Mouse (Mus musculus) kidney, adult 2 months (tissue): ENCODE data around the gene Smg1.

Source experiments
- CTCF ChIP-seq: fragments of 200-500 bp; conservative IDR thresholded peaks from 2 replicates; pipeline ENCODE4 v1.5.1; 2011; ENCODE audit warnings: low read depth, mild to moderate bottlenecking, control low read depth, low read length, moderate library complexity, mixed read lengths; ENCODE audit not compliant: insufficient read depth, insufficient read length
- POLR2A ChIP-seq: fragments of 200-500 bp; IDR thresholded peaks from one replicate; pipeline ENCODE4 v1.6.1; 2011; ENCODE audit warnings: low read depth, low read length, control low read depth

DNA sequence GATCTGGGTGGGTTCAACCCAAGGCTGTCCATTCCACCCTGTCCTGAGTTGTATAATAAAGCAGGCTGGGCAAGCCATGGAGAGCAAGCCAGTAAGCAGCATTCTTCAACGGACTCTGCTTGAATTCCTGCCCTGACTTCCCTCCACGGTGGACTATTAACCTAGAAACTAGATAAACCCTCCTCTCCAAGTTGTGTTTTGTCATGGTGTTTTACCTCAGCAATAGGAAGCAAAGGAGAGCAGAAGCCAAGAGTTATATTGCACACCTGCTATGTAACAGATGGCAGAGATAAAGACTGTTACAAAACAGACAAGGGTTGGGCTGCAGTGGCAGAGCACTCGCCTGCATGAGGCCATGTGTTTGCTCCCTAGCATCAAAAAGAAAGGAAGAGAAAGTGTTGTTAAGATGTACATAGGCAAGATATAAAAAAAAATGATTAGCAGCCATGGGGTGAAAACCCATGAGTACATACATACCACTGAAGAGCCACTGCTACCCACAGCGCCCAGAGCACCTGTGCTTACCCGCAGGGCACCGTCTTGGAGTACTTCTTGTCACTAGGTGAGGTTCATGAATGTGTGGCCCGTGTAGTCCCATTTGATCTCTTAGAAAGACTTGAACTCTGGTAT lies 16.3 kb upstream of the Smg1 start:
- TF ChIP-seq CTCF (no peak), POLR2A (no peak)
